Mouse (Mus musculus): ENCODE measurements around the gene Jagn1. TPM values are rescaled to one million over a fixed set of nuclear protein-coding genes. Genes with fewer than 3 reads are reported as not detected.

The Jagn1 gene
- polyA plus RNA-seq, 1 experiment: 81.6 TPM

DNA sequence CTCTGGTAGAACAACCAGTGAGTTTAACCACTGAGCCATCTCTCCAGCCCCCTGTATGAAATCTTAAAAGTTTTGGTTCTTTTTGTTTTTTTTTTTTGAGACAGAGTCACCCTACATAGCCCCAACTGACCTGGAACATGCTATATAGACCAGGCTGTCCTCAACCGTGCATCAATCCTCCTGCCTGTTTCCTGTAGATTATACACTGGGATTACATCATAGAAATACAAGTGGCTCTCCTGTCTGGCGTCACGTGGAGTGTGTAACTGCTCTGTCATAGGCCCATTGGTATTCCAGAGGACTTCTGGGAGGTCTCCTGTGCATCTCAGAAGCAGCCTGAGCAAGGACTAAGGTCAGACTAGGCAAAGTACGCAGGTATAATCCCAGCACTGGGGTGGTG, 19.4 kb upstream of the Jagn1 start:
- 63% methylated on average over 4 of the region's 4 CpGs for WGBS
- TF ChIP-seq CTCF (conservative IDR thresholded peaks at IDR 0.05; ENCODE audit: insufficient read depth, insufficient read length, low read depth, low read length): no peak
- H3K36me3 ChIP-seq (ENCODE audit: control insufficient read depth, insufficient read depth, low read length): no peaks in the 10 kb centered on the region
- no peak for DNase-seq
- H3K27me3 ChIP-seq (replicated peaks; ENCODE audit: control insufficient read depth, insufficient read depth, low read length): no peaks in the 10 kb centered on the region
- H3K4me1 ChIP-seq (ENCODE audit: control insufficient read depth, insufficient read depth, low read length): peaks cover 10% of the 10 kb centered on the region; the same call in 1 of the 2 replicates
- H3K4me3 ChIP-seq (ENCODE audit: insufficient read depth, low read depth, low read length): no peak overlapping the region
- H3K27ac ChIP-seq (ENCODE audit: insufficient read depth, low read depth, low read length): no peak overlapping the region

DNA sequence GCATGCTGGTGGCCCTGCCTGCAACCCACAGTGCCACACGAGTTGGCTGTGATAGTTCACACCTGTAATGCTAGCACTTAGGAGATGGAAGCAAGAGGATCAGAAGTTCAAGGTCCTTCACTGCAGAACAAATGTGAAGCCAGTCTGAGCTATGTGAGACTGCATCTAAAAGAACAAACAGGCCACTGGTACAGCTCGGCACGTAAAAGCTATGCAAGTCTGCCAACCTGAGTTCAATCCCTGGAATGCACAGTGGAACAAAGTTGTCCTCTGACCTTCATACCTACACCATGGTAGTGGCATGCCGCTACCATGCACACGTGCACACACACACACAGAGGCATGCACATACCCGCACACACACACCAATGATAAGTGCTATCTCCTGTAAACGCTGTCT, 18.2 kb upstream of the Jagn1 start:
- H3K27ac ChIP-seq (ENCODE audit: insufficient read depth, low read depth, low read length): no peak overlapping the region
- TF ChIP-seq POLR2A (IDR thresholded peaks at IDR 0.05; ENCODE audit: low read depth, low read length): no peak
- no peak for TF ChIP-seq CTCF (conservative IDR thresholded peaks at IDR 0.05; ENCODE audit: insufficient read depth, insufficient read length, low read depth, low read length)
- no peaks in the 10 kb centered on the region for H3K36me3 ChIP-seq (ENCODE audit: control insufficient read depth, insufficient read depth, low read length)
- peaks cover 4% of the 10 kb centered on the region; the same call in 1 of the 2 replicates for H3K4me1 ChIP-seq (ENCODE audit: control insufficient read depth, insufficient read depth, low read length)
- H3K27me3 ChIP-seq (replicated peaks; ENCODE audit: control insufficient read depth, insufficient read depth, low read length): no peaks in the 10 kb centered on the region
- DNase-seq: peak; percentile 52
- WGBS: 74% methylated on average over 7 of the region's 7 CpGs
- no peak overlapping the region for H3K4me3 ChIP-seq (ENCODE audit: insufficient read depth, low read depth, low read length)

GRCm38 (mm10) chr6:113426696-113427095, 15.7 kb upstream of the Jagn1 start:
- TF ChIP-seq CTCF (conservative IDR thresholded peaks at IDR 0.05; ENCODE audit: insufficient read depth, insufficient read length, low read depth, low read length) (no peak), POLR2A (IDR thresholded peaks at IDR 0.05; ENCODE audit: low read depth, low read length) (no peak)
- H3K27me3 ChIP-seq (replicated peaks; ENCODE audit: control insufficient read depth, insufficient read depth, low read length): no peaks in the 10 kb centered on the region
- H3K36me3 ChIP-seq (ENCODE audit: control insufficient read depth, insufficient read depth, low read length): no peaks in the 10 kb centered on the region
- no peaks in the 10 kb centered on the region for H3K4me1 ChIP-seq (ENCODE audit: control insufficient read depth, insufficient read depth, low read length)
- DNase-seq: no peak
- 94% methylated on average over 4 of the region's 4 CpGs for WGBS
- no peak overlapping the region for H3K27ac ChIP-seq (ENCODE audit: insufficient read depth, low read depth, low read length)
- no peak overlapping the region for H3K4me3 ChIP-seq (ENCODE audit: insufficient read depth, low read depth, low read length)

GRCm38 (mm10) chr6:113427397-113427796, 15.0 kb upstream of the Jagn1 start:
- H3K27me3 ChIP-seq (replicated peaks; ENCODE audit: control insufficient read depth, insufficient read depth, low read length): no peaks in the 10 kb centered on the region
- TF ChIP-seq CTCF (conservative IDR thresholded peaks at IDR 0.05; ENCODE audit: insufficient read depth, insufficient read length, low read depth, low read length) (peak; percentile 75), POLR2A (IDR thresholded peaks at IDR 0.05; ENCODE audit: low read depth, low read length) (no peak)
- no peaks in the 10 kb centered on the region for H3K4me1 ChIP-seq (ENCODE audit: control insufficient read depth, insufficient read depth, low read length)
- H3K36me3 ChIP-seq (ENCODE audit: control insufficient read depth, insufficient read depth, low read length): no peaks in the 10 kb centered on the region
- no peak overlapping the region for H3K27ac ChIP-seq (ENCODE audit: insufficient read depth, low read depth, low read length)
- no peak overlapping the region for H3K4me3 ChIP-seq (ENCODE audit: insufficient read depth, low read depth, low read length)
- WGBS: 51% methylated on average over 3 of the region's 3 CpGs
- DNase-seq: peak; percentile 52

GRCm38 (mm10) chr6:113428006-113428405, 14.4 kb upstream of the Jagn1 start:
- Histone ChIP-seq H3K36me3 (ENCODE audit: control insufficient read depth, insufficient read depth, low read length) (no peaks in the 10 kb centered on the region), H3K4me3 (ENCODE audit: insufficient read depth, low read depth, low read length) (no peak overlapping the region), H3K27ac (ENCODE audit: insufficient read depth, low read depth, low read length) (no peak overlapping the region), H3K27me3 (replicated peaks; ENCODE audit: control insufficient read depth, insufficient read depth, low read length) (no peaks in the 10 kb centered on the region), H3K4me1 (ENCODE audit: control insufficient read depth, insufficient read depth, low read length) (no peaks in the 10 kb centered on the region)
- DNase-seq: no peak
- TF ChIP-seq POLR2A (IDR thresholded peaks at IDR 0.05; ENCODE audit: low read depth, low read length): no peak
- TF ChIP-seq CTCF (conservative IDR thresholded peaks at IDR 0.05; ENCODE audit: insufficient read depth, insufficient read length, low read depth, low read length): no peak
- 91% methylated on average over 16 of the region's 16 CpGs for WGBS

DNA sequence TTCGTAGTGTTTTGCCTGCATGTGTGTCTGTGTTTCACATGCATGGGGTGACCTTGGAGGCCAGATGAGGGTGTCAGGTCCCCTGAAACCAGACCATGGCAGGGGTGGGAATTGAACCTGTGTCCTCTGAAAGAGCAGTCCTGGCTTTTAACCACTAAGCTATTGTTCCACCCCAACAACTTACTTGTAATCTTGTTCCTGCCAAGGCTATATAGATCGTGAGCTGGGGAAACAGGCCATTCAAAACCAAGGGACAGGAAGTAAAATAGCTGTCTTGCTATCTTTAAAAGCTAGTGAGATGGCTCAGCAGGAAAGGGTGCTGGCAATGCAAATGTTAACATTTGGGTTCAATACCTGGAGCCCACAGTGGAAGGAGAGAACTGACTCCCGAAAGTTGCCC, 12.4 kb upstream of the Jagn1 start:
- Histone ChIP-seq H3K36me3 (ENCODE audit: control insufficient read depth, insufficient read depth, low read length) (no peaks in the 10 kb centered on the region), H3K27ac (ENCODE audit: insufficient read depth, low read depth, low read length) (no peak overlapping the region), H3K4me1 (ENCODE audit: control insufficient read depth, insufficient read depth, low read length) (no peaks in the 10 kb centered on the region), H3K4me3 (ENCODE audit: insufficient read depth, low read depth, low read length) (no peak overlapping the region), H3K27me3 (replicated peaks; ENCODE audit: control insufficient read depth, insufficient read depth, low read length) (no peaks in the 10 kb centered on the region)
- WGBS: 71% methylated on average over 3 of the region's 3 CpGs
- DNase-seq: no peak
- TF ChIP-seq CTCF (conservative IDR thresholded peaks at IDR 0.05; ENCODE audit: insufficient read depth, insufficient read length, low read depth, low read length) (no peak), POLR2A (IDR thresholded peaks at IDR 0.05; ENCODE audit: low read depth, low read length) (no peak)

DNA sequence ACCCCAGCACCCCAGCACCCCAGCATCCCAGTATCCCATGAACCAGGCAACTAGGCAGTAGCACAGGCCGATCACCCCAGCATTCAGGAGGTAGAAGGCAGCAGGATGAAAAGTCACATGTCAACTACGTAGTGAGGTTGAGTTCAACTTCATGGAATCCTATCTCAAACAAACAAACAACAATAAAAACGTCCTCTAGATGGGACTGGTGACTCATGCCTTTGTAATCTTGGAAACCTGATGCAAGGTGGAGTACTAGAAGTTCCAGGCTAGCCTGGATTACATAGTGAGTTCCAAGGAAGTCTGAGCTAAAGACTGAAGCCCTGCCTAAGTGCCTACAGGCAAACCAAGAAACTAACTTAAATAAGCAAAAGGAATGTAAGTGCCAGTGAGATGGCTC, 11.5 kb upstream of the Jagn1 start:
- Histone ChIP-seq H3K27ac (ENCODE audit: insufficient read depth, low read depth, low read length) (no peak overlapping the region), H3K4me3 (ENCODE audit: insufficient read depth, low read depth, low read length) (no peak overlapping the region), H3K27me3 (replicated peaks; ENCODE audit: control insufficient read depth, insufficient read depth, low read length) (no peaks in the 10 kb centered on the region), H3K4me1 (ENCODE audit: control insufficient read depth, insufficient read depth, low read length) (no peaks in the 10 kb centered on the region), H3K36me3 (ENCODE audit: control insufficient read depth, insufficient read depth, low read length) (no peaks in the 10 kb centered on the region)
- no peak for DNase-seq
- TF ChIP-seq CTCF (conservative IDR thresholded peaks at IDR 0.05; ENCODE audit: insufficient read depth, insufficient read length, low read depth, low read length) (no peak), POLR2A (IDR thresholded peaks at IDR 0.05; ENCODE audit: low read depth, low read length) (no peak)
- 44% methylated on average over 3 of the region's 3 CpGs for WGBS

DNA sequence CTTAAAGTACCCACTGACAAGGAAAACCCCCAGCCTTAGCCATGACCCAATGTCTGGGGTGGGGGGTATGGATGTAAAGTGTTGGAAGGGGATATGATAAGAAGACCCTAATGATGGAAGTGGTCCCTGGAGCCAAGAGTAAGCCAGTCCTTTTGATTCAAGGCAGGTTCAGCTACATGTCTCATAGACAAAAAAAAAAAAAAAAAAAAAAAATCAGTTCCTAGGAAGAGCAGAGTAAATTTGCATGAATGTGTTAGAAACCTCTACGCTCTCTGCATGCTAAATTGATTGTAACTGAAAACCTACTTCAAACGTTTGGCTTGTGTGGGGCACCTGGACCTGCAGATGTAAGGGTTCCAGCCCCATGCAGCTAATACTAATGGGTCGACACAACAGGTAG, 10.6 kb upstream of the Jagn1 start:
- no peak overlapping the region for H3K27ac ChIP-seq (ENCODE audit: insufficient read depth, low read depth, low read length)
- 46% methylated on average over 3 of the region's 3 CpGs for WGBS
- no peaks in the 10 kb centered on the region for H3K27me3 ChIP-seq (replicated peaks; ENCODE audit: control insufficient read depth, insufficient read depth, low read length)
- no peak for DNase-seq
- H3K36me3 ChIP-seq (ENCODE audit: control insufficient read depth, insufficient read depth, low read length): no peaks in the 10 kb centered on the region
- no peak overlapping the region for H3K4me3 ChIP-seq (ENCODE audit: insufficient read depth, low read depth, low read length)
- H3K4me1 ChIP-seq (ENCODE audit: control insufficient read depth, insufficient read depth, low read length): no peaks in the 10 kb centered on the region
- no peak for TF ChIP-seq CTCF (conservative IDR thresholded peaks at IDR 0.05; ENCODE audit: insufficient read depth, insufficient read length, low read depth, low read length)
- no peak for TF ChIP-seq POLR2A (IDR thresholded peaks at IDR 0.05; ENCODE audit: low read depth, low read length)

Data from kidney, adult 2 months (tissue).